Mouse (Mus musculus): ENCODE measurements around the gene Csrp3.

DNA sequence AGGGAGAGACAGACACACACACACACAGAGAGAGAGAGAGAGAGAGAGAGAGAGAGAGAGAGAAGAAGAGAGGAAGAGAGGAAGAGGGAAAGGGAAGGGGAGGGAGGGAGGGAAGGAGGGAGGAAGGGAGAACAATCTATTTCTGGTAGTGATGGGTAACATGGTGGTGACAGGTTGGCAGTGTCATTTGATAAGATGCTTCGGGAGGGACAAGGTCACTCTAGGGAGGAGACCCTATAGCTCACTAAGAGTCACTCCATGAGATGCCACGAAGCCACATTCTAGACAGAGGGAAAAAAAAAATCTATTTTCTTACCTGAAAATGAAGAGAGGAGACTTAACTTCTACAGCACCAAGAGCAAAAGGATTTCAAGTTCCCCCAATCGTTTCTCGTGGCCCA, 48.2 kb upstream of the Csrp3 start:
- TF ChIP-seq CTCF (IDR thresholded peaks at IDR 0.05; ENCODE audit: low read depth, low read length) (no peak), POLR2A (IDR thresholded peaks at IDR 0.05; ENCODE audit: insufficient read depth, low read length) (no peak), EP300 (IDR thresholded peaks at IDR 0.05; ENCODE audit: insufficient read depth, low read depth, low read length) (no peak)

Measured in ES-Bruce4 (cell line).